Mouse (Mus musculus) mouse embryonic stem cell (cell line): ENCODE data around the gene Gm17662.

Source experiments
- in situ Hi-C, 2 experiments: fragments of 300-500 bp; cut with MboI; formaldehyde crosslinking; loops; 1 replicate in 1 of 2; 3 replicates in 1 of 2; pipeline ENCODE4 v1.14.3; 2019 to 2020; ENCODE audit warnings: low sequenced_read_pairs in 2 of 2, low pct_unique_long_range_greater_than_20kb in 1 of 2, mixed read lengths in 1 of 2; ENCODE audit not compliant: unreplicated experiment in 1 of 2

Gene Gm17662

DNA sequence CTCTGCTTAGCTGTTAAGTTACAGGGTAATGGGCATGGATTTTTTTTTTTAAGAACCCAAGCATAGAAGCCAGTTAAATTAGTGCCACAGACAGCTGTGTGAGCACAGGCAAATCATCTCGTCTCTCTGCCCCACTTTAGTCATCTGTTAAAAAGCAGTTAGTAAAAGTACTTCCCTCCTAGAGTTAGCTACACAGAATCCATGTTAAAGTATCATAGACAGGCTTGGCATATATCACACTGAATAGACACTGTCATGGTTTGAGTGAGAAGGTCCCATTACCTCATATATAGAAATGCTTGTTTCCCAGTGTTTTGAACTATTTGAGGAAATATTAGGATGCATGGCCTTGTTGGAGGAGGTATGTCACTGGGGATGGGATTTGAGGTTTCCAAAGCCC lies at the start of gene Gm17662:
Gm17662 (plus strand) TSS at position 301 of the 400 bp plus-strand sequence.
- in situ Hi-C loops = no loop called here

DNA sequence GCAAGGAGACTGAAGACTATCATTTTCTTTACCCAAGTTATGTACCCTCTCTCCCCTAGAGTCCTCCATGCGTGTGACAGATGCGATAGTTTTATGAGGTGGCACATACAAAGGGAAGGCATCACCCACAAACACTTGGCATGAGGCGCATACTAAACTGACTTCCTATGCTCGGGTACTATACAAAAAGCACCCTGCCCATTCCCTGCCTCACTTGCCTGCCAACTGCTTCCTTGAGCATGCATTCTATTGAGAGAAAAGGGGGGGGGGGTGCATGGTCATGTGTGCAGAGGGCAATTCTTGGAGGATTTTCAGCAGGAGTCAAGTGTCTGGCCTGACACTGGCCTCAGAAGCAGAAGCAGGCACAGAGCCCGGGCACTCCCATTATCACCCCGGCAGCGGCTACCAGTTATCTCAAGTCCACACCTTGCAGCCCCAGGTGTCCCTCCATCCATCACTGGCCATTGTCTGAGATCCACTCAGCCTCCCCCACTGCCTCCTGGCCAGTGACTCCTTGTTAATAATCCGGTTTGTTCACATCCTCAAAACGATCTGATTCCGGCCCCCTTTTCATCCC lies 46.3 kb upstream of the Gm17662 start:
- in situ Hi-C loops = no loop called here

DNA sequence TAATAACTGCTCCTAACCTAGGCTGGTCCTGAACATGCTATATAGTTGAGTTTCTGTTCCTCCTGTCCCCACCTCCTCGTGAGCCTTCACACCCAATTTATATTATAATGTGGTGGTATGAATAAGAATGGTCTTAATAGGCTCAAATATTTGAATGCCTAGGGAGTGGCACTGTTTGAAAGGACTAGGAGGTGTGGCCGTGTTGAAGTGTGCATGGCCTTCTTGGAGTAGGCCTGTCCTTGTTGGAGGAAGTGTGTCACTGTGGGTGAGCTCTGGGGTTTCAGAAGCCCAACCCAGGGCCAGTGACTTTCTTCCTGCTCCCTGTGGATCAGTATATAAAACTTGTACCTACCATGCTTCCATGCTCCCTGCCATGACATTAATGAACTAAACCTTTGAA lies 43.5 kb upstream of the Gm17662 start:
- in situ Hi-C loops = no loop called here

DNA sequence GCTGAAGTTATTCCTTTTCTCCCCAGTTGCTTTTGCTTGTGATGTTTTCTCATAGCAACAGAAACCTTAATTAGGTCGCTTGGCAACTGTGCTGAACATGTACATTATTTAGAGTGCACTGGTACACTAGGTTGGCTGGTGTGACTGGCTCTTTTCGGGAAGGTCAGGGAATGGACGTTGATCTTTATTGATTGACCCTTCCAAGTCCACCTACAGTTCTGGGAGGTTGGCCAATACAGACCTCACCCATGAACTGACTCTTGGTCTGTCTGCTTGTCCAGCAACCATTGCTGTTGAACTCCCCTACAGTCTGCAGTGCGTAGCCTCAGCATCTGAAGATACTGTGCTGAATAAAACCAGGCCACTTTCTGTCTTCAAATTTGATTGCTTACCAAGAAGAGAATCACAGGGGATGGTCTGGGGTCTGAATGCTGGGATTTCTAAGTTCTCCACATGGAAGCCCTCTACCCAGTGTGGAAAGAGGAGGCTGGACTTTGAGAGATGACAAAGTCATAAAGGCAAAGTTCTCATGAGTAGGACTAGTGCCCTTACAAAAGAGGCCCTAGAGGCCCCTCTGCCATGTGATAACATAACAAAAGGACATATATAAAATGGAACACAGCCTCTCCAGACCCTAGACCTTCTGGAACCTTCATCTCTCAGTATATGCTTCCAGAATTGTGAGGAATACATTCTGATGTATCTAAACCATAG lies 40.5 kb upstream of the Gm17662 start:
- in situ Hi-C loops = no loop called here

DNA sequence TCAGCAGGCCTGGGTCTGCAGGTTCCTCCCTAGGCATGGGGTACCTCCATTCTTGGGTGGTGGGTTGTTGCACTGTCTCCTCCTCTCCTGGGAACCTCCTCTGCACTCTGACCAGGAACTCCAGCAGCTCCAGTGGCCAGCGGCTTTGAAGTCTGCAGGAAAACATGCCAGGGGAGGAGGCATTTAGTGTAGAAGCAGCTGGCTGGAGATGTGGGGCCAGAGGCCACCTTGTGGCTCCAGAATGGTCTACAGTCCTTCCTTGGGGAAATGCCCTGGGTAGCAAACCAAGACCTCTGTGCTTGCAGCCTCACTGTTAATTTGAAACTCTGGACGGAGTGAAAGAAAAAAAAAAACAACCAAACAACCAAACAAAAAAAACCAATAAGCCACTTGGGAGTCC lies 39.6 kb upstream of the Gm17662 start:
- in situ Hi-C loops = no loop called here

DNA sequence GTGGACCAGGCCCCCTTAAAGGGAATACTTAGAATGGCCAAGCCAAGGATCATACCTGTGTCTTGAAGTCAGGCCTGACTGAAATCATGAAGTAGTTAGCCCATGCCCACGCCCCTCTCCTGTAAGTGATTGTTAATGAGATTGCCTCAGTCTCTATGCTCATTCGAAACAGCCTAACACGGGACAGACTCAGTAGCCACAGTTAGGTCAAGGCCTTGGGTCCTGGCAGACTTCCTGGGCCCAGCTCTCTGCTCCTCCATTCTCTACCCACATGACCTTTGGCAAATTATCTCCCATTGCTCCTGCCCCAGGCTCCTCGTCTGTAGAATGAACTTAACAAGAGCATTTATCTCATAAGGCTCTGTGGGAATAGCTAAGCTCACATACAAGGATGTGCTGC lies 38.1 kb upstream of the Gm17662 start:
- in situ Hi-C loops = no loop called here

DNA sequence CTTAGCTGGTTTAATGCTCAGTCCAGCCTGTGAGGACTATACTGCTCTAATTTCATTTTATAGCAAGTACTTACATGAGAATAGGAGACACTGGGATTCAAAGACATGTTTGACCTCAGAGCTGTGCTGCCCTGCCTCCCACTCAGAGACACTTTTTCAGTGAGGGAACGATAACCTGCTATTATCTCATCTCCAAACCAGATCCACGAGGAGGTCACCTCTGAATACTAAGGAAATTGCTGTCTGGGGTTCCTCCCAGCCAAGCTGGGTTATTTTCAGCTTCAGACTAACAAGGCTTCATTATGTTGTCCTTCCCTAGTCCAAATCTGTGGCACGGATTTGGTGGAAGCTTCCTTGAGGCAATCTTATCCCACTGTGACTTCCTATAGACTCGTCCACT lies 37.2 kb upstream of the Gm17662 start:
- in situ Hi-C loops = no loop called here

DNA sequence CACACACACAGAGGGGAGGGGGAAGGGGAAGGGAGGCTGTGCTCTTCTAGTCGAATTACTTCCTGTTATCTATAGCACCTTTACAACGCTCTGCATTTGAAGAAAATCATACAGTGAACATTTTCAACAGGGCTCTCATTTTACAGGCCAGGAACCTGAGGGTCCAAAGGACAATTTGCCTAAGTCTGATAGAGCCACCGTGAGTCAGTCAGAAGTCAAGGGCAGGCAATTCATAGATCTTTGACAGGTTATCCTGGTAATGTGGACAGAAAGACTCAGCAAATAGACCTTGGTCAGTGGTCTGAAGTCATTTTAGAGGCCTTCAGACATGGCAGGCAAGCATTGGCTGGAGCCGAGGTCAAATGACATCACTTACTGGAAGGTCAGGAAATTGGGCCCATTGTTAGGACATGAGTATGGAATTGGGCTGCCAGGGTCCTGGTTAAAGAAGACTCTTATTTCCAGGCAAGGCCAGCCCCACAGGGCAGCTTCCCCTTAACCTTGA lies 33.5 kb upstream of the Gm17662 start:
- in situ Hi-C loops = no loop called here

DNA sequence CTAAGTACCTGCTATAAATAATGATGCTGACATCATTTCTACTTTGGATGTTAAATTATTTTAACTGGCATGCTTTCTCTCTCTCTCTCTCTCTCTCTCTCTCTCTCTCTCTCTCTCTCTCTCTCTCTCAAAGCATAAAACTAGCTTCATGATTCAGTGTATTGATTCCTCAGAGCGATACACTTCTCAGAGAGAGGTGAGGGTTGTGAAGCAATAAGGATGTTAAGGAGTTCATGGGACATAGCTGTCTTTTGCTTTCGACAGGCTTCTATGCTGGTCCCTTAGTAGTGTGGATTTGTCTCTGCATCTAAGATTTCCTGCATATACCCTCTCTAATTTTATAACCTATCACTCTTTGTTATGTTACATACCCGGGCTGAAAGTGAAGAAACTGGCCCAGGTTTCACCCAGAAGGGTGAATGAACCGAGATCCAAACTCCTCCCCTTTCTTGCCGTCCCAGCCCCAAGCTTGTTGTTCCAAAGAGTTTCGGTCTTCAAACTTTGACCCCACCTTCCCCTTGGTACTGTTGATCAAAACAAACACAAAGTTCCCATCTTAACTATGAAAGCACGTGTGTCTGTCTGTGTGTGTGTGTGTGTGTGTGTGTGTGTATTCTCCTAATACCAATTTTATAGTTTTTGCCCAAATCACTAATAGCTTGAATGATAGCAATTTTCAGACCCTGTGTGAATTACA lies 32.6 kb upstream of the Gm17662 start:
- in situ Hi-C loops = no loop called here

DNA sequence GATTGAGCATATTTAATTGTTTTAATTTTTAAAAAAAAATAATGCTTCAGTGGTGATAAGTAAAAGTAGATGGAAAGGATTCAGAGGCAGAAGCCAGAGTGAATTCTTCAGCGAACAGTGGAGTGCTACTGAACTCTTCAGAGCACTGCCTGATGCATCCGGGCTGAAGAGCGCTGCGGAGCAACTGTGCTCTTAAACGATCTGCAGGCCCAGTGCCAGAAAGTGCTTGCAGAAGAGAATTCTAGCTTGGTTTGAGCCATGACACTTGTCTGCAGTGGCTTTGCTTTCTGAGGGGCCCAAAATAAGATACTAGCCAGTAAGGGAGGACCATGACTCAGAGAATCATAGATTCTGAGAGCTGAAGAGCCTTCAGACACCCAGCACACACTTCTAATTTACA lies 28.2 kb upstream of the Gm17662 start:
- in situ Hi-C loops = no loop called here

DNA sequence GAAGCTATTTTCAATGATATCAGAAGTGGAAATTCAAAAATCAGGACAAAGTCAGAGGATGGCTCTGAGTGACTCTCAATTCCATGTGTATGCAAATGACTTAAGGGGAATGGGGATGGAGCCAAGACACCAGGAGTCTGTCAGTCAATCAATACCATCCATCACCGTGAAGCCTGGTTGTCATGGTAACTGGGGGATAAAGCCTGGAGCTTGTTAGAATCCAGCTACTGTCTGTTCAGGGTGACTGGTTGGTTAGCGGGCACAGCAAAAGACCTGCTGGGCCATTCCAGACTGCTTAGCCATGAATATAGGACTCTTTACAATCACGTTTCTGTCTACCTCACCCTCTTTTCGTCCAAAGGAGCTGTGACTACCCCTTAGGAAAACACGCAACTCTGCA lies 22.0 kb upstream of the Gm17662 start:
- in situ Hi-C loops = no loop called here

DNA sequence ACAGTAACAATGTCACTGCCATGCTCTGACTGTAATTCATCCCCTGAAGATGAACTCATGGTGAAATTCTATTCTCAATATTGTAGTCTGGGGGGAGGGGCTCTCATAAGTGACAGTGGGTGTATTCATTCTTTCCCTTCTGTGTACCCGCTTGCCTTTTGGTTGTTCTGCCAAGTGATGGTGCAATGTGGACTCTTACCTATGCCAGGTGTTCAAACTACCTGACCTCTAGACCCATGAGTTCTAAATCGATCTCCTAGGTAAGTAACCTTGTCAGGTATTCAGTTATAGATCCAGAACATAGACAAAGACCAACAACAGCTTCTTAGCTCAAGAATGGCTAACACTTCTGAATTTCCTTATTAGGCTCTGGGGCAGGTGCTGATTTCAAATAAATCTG lies 18.8 kb upstream of the Gm17662 start:
- in situ Hi-C loops = no loop called here

DNA sequence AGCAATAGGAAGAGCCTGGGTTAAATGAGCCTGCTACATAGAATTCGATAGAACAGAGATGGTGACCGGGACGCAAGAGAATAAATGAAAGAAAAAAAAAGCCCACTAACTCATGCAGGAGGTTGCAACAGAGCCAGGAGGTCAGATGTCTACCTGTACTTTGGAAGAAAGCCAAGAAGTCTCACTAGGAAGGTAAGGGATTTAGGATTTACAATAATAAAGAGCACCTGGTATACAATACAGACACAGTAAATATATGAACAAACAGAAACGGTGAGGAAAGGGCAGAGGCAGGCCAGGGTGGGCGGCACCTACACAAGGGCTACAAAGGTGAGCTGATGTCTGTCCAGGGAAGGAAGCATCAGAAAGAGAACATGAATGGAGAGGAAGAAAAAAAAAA lies 14.9 kb upstream of the Gm17662 start:
- in situ Hi-C loops = no loop called here

DNA sequence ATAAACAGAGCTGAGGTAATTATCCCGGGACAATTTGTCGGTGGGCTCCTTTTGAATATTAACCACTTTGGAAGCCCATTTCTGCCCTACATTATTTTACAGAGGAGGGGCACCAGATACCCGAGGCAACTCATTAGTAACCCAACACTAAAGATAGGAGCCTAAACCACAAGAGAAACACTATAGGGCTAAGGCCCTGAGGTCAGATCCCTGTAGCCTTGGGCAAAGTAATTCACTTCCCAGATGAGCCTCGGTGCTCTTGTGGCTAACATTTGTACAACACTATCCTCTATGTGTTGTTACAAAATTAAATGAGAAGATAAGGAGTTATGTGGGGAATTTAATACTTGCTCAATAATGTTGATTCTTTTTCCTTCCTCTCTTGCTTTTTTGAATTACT lies 13.6 kb upstream of the Gm17662 start:
- in situ Hi-C loops = no loop called here

DNA sequence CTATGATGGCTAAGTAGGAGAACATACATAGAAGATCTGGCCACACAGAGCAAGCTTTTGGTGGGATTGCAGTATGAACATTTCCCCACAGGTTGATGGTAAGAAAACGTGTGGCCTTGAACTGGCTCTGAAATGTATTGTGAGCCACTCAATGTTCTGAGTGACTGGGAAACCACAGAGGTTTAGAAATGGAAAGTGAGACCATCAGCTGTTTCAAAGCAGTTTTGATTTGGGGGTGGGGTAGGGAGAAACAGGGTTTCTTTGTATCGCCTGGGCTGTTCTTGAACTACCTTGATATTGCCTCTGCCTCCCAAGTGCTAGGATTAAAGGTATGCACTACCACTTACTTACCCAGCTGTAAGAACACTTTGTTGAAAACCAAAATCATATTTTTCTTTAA lies 1.9 kb upstream of the Gm17662 start:
- in situ Hi-C loops = no loop called here

DNA sequence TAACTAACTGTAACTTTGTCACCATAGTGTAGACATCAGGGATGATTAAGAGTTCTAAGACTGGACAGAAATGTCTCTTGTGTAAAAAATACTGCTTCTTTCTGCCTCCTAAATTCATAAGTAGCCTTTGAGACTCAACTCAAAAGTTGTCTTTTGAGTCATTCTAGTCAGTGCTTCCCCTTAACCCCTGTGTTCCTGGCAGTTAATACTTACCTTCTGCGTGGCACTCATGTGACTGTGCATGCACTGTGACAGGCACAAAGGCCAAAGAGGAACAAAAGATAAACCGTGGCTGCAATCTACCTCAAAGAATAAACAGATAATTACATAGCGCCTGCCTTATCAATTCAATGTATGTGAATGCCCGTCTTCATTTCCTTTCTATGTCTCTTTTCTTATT lies 694 bp downstream of the Gm17662 start:
- in situ Hi-C loops = no loop called here

DNA sequence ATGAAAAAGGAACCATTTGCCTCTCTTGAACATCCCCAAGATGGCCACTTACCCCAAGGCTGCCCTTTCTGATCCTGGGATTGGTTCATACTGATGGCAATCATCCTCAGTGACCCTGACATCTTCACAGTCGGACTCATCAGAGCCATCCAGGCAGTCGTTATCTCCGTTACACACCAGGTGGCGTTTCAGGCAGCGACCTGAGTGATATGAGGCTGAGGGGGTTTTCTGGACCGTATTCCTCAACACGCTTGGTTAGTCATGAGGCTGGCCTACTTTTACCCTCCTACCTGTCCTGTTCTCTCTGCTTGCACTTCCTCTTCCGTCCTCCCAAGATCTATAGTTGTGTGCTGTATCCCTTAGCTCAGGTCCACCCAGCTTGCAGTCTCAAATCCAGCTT lies 4.1 kb downstream of the Gm17662 start:
- in situ Hi-C loops = no loop called here

DNA sequence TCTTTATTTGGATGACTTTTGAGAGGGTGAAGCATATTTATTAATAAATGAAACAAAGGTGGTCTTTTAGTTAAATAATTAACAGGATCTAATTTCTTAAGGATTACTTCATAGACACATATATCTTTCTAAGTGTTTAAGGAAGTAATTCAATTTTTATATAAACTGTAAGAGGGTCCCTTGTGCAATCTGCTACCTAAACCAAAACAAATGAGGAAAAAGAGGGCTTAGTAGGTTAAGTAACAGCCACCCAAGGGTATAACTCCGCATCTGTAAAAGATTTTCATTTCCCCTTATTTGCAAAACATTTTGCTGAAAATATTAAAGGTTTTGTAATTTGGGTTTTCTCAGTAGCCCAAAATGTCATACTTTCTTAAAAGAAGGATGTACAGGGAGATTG lies 7.3 kb downstream of the Gm17662 start:
- in situ Hi-C loops = no loop called here

DNA sequence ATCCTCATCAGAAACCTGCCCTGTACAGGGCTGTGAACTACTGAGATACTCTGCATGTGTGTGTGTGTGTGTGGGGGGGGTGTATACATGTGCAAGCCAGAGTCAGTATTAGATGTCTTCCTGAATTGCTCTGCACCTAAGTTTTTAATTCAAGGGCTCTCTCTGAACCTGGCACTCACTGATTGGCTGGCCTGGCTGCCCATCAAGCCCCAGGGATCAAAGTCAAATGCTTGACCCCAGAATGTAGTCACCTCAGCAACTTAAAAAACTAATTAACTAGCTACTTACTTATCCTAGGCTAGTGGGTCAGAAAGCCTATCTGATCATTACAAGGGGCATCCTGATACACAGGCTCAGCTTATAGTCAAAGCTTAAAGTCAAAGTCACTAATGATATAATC lies 12.5 kb downstream of the Gm17662 start:
- in situ Hi-C loops = no loop called here

DNA sequence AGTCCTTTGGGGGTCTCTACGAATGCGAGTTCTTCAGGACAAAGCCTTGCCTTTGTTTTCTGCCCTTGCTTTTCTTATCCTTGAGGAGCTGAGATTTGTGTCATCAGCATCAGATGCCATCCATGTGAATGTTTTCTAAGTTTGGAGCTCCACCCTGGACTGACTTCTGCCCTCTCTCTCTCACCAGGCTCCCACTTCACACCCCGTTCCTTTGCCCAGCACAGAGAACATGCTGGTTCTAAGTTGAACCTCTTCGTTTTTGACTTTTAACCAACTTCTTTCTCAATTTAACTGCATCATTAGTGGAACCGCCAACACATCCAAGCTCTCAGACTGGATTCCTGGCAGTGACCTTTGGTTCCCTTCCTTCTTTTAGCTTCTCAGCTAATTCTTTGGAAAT lies 13.1 kb downstream of the Gm17662 start:
- in situ Hi-C loops = no loop called here
